Mouse (Mus musculus) liver, postnatal 0 days (tissue): ENCODE results near the gene Soga1.

ENCODE experiments used
- CTCF ChIP-seq: sonication (generic); IDR thresholded peaks from 2 replicates; pipeline ENCODE4 v1.5.1; 2016; ENCODE audit warnings: antibody characterized with exemption, low read depth
- EP300 ChIP-seq: IDR thresholded peaks from 2 replicates; pipeline ENCODE4 v1.6.1; 2016; ENCODE audit warnings: antibody characterized with exemption, low read depth, mild to moderate bottlenecking

- no peak for TF ChIP-seq EP300
- TF ChIP-seq CTCF, result no peak
These were observed 9.7 kb downstream of the Soga1 start for GRCm38 (mm10) chr2:157069355-157069735.
